Mouse (Mus musculus) lung, adult 2 months (tissue): ENCODE measurements around the gene Ftl1. TPM values are rescaled to one million over a fixed set of nuclear protein-coding genes. Genes with fewer than 3 reads are reported as not detected.

Experiments
- DNase-seq: peaks from one replicate; pipeline ENCODE4 v3.0.0; 2022
- H3K4me1 ChIP-seq: fragments of 200-500 bp; 2 replicates; pipeline ENCODE4 v1.6.1; 2011; ENCODE audit warnings: low read length; ENCODE audit not compliant: control insufficient read depth, insufficient read depth
- H3K4me3 ChIP-seq: fragments of 200-500 bp; replicated peaks from 2 replicates; pipeline ENCODE3; 2011; ENCODE audit warnings: low read depth, mild to moderate bottlenecking, control low read depth, low read length; ENCODE audit errors: extremely low read depth
- CTCF ChIP-seq: fragments of 200-500 bp; IDR thresholded peaks from 2 replicates; pipeline ENCODE4 v1.5.1; 2011; ENCODE audit warnings: mild to moderate bottlenecking, low read length, control low read depth; ENCODE audit not compliant: insufficient read depth
- POLR2A ChIP-seq: fragments of 200-500 bp; IDR thresholded peaks from 2 replicates; pipeline ENCODE4 v1.6.1; 2011; ENCODE audit warnings: low read depth, mild to moderate bottlenecking, control low read depth, low read length, borderline replicate concordance; ENCODE audit errors: extremely low read depth
- WGBS: fragments of 180-500 bp; shearing (Covaris S2); methylation state at CpG from one replicate; pipeline ENCODE4 v1.1.7; 2018; 5-methylcytosine and 5-hydroxymethylcytosine counted together
- polyA plus RNA-seq: library from polyadenylated mRNA; depleted of rRNA; stranded (reverse); fragments of >200 nt; gene quantifications from 2 replicates; pipeline ENCODE4 v1.2.3, GENCODE M21; 2012; rRNA removed

The Ftl1 gene
- polyA plus RNA-seq, 1 experiment, result 2,878 TPM

- WGBS, result 88% methylated on average over 17 of the region's 17 CpGs
- no peak overlapping the region for H3K4me3 ChIP-seq
- TF ChIP-seq POLR2A, result no peak
- TF ChIP-seq CTCF, result no peak
- H3K4me1 ChIP-seq, result peaks cover 4% of the 10 kb centered on the region; the same call in 1 of the 2 replicates
- DNase-seq, result no peak
Measured at GRCm38 (mm10) chr7:45408949-45409348, 50.7 kb downstream of the Ftl1 start.

GRCm38 (mm10) chr7:45408351-45408750 lies 51.3 kb downstream of the Ftl1 start:
- Histone ChIP-seq H3K4me3 (no peak overlapping the region), H3K4me1 (peaks cover 4% of the 10 kb centered on the region; the same call in 1 of the 2 replicates)
- no peak for DNase-seq
- WGBS, result 63% methylated on average over 7 of the region's 7 CpGs
- no peak for TF ChIP-seq POLR2A
- no peak for TF ChIP-seq CTCF

Other genes starting within 250 kb of the Ftl1 start
- 1.4 and 5.2 TPM in 2 replicates for gene Dkkl1, start 247.7 kb downstream of the Ftl1 start, polyA plus RNA-seq
- gene Tead2, start 244.1 kb downstream of the Ftl1 start, polyA plus RNA-seq, result 37.6 and 44.1 TPM in 2 replicates
- 82.1 and 84.1 TPM in 2 replicates for gene Cd37, start 220.8 kb downstream of the Ftl1 start, polyA plus RNA-seq
- 0.12 TPM in 1 of 2 replicates, not detected in the other for gene Slc6a16, start 218.8 kb downstream of the Ftl1 start, polyA plus RNA-seq
- not detected in 2 replicates for gene Slc6a21, start 182.4 kb downstream of the Ftl1 start, polyA plus RNA-seq
- gene Trpm4, start 126.1 kb downstream of the Ftl1 start, polyA plus RNA-seq, result 41.8 and 44.8 TPM in 2 replicates
- 2.4 and 10.0 TPM in 2 replicates for gene Hrc, start 124.6 kb downstream of the Ftl1 start, polyA plus RNA-seq
- 1.2 and 3.7 TPM in 2 replicates for gene Ppfia3, start 92.9 kb downstream of the Ftl1 start, polyA plus RNA-seq
- gene Lin7b, start 89.3 kb downstream of the Ftl1 start, polyA plus RNA-seq, result 1.4 and 2.2 TPM in 2 replicates
- 240 and 319 TPM in 2 replicates for gene Snrnp70, start 64.1 kb downstream of the Ftl1 start, polyA plus RNA-seq
- gene Kcna7, start 54.2 kb downstream of the Ftl1 start, polyA plus RNA-seq, result 0.23 and 2.3 TPM in 2 replicates
- gene Ntf5, start 46.2 kb downstream of the Ftl1 start, polyA plus RNA-seq, result 4.6 and 4.8 TPM in 2 replicates
- gene Lhb, start 39.1 kb downstream of the Ftl1 start, polyA plus RNA-seq, result 26.5 and 33.4 TPM in 2 replicates
- 33.0 and 39.4 TPM in 2 replicates for gene Gys1, start 25.0 kb downstream of the Ftl1 start, polyA plus RNA-seq
- 61.1 and 61.7 TPM in 2 replicates for gene Ruvbl2, start 21.8 kb downstream of the Ftl1 start, polyA plus RNA-seq
- 117 and 128 TPM in 2 replicates for gene Bax, start 7.0 kb upstream of the Ftl1 start, polyA plus RNA-seq
- 0.11 and 0.17 TPM in 2 replicates for gene Tulp2, start 22.0 kb upstream of the Ftl1 start, polyA plus RNA-seq
- gene Gm45808, start 26.9 kb upstream of the Ftl1 start, polyA plus RNA-seq, result not detected in 2 replicates
- gene Dhdh, start 28.9 kb upstream of the Ftl1 start, polyA plus RNA-seq, result 4.4 and 5.4 TPM in 2 replicates
- gene Nucb1, start 50.5 kb upstream of the Ftl1 start, polyA plus RNA-seq, result 420 and 430 TPM in 2 replicates
- 58.6 and 73.7 TPM in 2 replicates for gene Ppp1r15a, start 66.4 kb upstream of the Ftl1 start, polyA plus RNA-seq
- 11.8 and 13.1 TPM in 2 replicates for gene Plekha4, start 66.4 kb upstream of the Ftl1 start, polyA plus RNA-seq
- 2.1 and 3.0 TPM in 2 replicates for gene Hsd17b14, start 95.0 kb upstream of the Ftl1 start, polyA plus RNA-seq
- 44.2 TPM in 2 replicates for gene Bcat2, start 110.3 kb upstream of the Ftl1 start, polyA plus RNA-seq
- gene Fgf21, start 155.6 kb upstream of the Ftl1 start, polyA plus RNA-seq, result not detected in 2 replicates
- gene Fut1, start 157.4 kb upstream of the Ftl1 start, polyA plus RNA-seq, result 0.78 TPM in 1 of 2 replicates, not detected in the other
- gene Izumo1, start 161.9 kb upstream of the Ftl1 start, polyA plus RNA-seq, result 1.7 and 2.0 TPM in 2 replicates
- 139 and 181 TPM in 2 replicates for gene Rasip1, start 167.6 kb upstream of the Ftl1 start, polyA plus RNA-seq
- gene Mamstr, start 180.1 kb upstream of the Ftl1 start, polyA plus RNA-seq, result 8.6 and 13.2 TPM in 2 replicates
- gene Fut2, start 206.5 kb upstream of the Ftl1 start, polyA plus RNA-seq, result 1.0 and 4.1 TPM in 2 replicates
- gene Ntn5, start 224.1 kb upstream of the Ftl1 start, polyA plus RNA-seq, result 5.5 and 7.7 TPM in 2 replicates
- 3.7 and 4.5 TPM in 2 replicates for gene Sec1, start 234.5 kb upstream of the Ftl1 start, polyA plus RNA-seq
- 5.1 and 6.2 TPM in 2 replicates for gene Car11, start 240.0 kb upstream of the Ftl1 start, polyA plus RNA-seq
- gene Dbp, start 245.2 kb upstream of the Ftl1 start, polyA plus RNA-seq, result 43.1 and 133 TPM in 2 replicates